Mouse (Mus musculus): ENCODE data around the gene Abhd16a. TPM values are rescaled to one million over a fixed set of nuclear protein-coding genes. Genes with fewer than 3 reads are reported as not detected.
A peak's percentile ranks its signal among the peaks of the same experiment; 100 is the strongest.

The Abhd16a gene
- polyA plus RNA-seq, 1 experiment from 2014 or later = 45.2 TPM

DNA sequence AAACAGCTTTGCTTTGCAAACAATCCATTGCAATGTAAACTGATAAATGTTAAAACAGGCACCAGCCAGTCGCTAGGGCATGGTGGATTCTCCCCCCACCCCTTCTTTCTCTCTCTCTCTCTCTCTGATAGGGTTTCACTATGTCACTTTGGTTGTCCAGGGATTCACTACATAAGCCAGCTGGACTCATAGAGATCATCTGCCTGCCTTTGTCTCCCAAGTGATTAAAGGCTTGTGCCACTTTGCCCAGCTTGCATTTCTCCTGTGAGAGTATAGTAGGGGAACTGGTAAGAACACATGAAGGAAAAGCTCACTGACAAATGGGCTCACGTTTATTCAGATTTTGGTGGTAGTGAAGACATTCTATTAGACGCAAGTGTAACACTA is 43.1 kb downstream of the Abhd16a start:
- H3K4me2 ChIP-seq = no peak overlapping the region
- no peak for DNase-seq (ENCODE audit: low spot score, missing footprints)
- no peak overlapping the region for H3K27ac ChIP-seq (ENCODE audit: low read depth, low read length)
- ATAC-seq (ENCODE audit: low FRiP score) = no peak
- no peaks in the 10 kb centered on the region for H3K27me3 ChIP-seq (ENCODE audit: control insufficient read depth, insufficient read depth, low read length)
- H3K9me3 ChIP-seq (ENCODE audit: control insufficient read depth, low read length) = no peaks in the 10 kb centered on the region
- no peaks in the 10 kb centered on the region for H3K36me3 ChIP-seq (ENCODE audit: control insufficient read depth, insufficient read depth, low read length)
- WGBS = 82% methylated on average over 3 of the region's 3 CpGs
- H3K4me3 ChIP-seq (ENCODE audit: low read depth, low read length) = no peak overlapping the region
- no peak overlapping the region for H3K9ac ChIP-seq (ENCODE audit: low read length)
- H3K4me1 ChIP-seq (ENCODE audit: control insufficient read depth, insufficient read depth, low read length) = peaks cover 9% of the 10 kb centered on the region

DNA sequence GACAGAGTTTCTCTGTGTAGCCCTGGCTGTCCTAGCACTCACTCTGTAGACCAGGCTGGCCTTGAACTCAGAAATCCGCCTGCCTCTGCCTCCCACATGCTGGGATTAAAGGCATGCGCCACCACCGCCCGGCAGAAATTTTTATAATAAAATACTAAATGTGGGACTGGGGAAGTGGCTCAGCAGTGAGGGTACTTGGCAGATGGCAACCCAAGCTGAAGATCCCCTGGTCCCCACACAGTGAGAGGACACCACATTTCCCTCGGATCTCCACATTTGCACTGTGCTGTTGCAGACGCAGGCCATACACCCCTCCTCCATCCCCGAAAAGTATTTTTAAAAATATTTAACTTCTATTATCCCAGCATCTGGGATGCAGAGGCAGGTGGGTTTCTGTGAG is 44.5 kb downstream of the Abhd16a start:
- Histone ChIP-seq H3K9ac (ENCODE audit: low read length) (no peak overlapping the region), H3K27ac (ENCODE audit: low read depth, low read length) (no peak overlapping the region), H3K27me3 (ENCODE audit: control insufficient read depth, insufficient read depth, low read length) (no peaks in the 10 kb centered on the region), H3K4me3 (ENCODE audit: low read depth, low read length) (no peak overlapping the region), H3K4me1 (ENCODE audit: control insufficient read depth, insufficient read depth, low read length) (peaks cover 12% of the 10 kb centered on the region), H3K36me3 (ENCODE audit: control insufficient read depth, insufficient read depth, low read length) (peaks cover 2% of the 10 kb centered on the region; the same call in 1 of the 2 replicates), H3K4me2 (no peak overlapping the region), H3K9me3 (ENCODE audit: control insufficient read depth, low read length) (no peaks in the 10 kb centered on the region)
- ATAC-seq (ENCODE audit: low FRiP score) (no peak), DNase-seq (ENCODE audit: low spot score, missing footprints) (no peak)
- WGBS = 92% methylated on average over 7 of the region's 7 CpGs

DNA sequence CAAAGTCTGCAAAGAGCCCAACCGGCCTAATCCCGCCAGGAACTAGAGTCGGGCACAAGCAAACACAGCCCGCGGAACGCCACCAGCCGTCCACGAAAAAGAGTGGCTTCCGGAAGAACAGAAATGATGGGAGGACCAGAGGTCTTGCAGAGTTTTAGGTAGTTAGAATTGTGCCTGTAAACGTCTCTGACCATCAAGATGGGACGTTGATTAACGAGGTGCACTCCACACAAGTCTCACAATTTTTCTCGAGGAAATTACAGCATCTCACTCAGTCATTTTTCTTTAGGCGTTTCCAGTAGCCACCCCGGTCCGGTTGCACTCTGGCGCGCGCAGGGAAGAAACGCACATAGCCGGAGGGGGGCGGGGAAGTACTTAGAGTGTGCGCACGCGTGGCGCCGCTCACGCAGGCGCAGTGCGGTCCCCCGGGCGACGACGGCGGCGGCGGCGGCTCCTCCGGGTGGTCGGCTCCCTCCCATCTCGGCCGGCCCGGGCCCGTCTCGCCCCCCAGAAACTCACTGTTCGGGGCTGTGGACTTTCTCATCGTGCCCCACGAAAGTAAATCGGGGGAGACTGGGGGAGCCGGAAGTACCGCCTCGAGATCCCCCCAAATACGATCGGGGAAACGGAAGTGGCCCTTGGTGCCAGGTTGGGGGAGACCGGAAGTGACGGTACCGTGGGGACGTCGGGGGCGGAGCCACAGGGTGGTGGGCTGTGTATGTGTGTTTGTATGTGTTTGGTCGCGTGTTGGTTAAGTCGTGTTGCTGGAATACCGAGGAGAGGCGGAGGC is 45.9 kb downstream of the Abhd16a start, which contains the start of gene Bag6:
Bag6 (plus strand) TSS at position 378 of the 790 bp plus-strand sequence.
- Histone ChIP-seq H3K4me3 (ENCODE audit: low read depth, low read length) (peak within 1 kb of the TSS; percentile 87), H3K27ac (ENCODE audit: low read depth, low read length) (peak within 1 kb of the TSS; percentile 91), H3K4me1 (ENCODE audit: control insufficient read depth, insufficient read depth, low read length) (peaks cover 12% of the 10 kb centered on the region), H3K27me3 (ENCODE audit: control insufficient read depth, insufficient read depth, low read length) (no peaks in the 10 kb centered on the region), H3K9me3 (ENCODE audit: control insufficient read depth, low read length) (no peaks in the 10 kb centered on the region), H3K36me3 (ENCODE audit: control insufficient read depth, insufficient read depth, low read length) (peaks cover 4% of the 10 kb centered on the region), H3K4me2 (peak within 1 kb of the TSS; percentile 85), H3K9ac (ENCODE audit: low read length) (peak within 1 kb of the TSS; percentile 76)
- under 1% methylated on average over 66 of the region's 66 CpGs for WGBS
- ATAC-seq (ENCODE audit: low FRiP score) (peak; percentile 93), DNase-seq (ENCODE audit: low spot score, missing footprints) (peak; percentile 99)

- Histone ChIP-seq H3K27ac (ENCODE audit: low read depth, low read length) (peak overlapping the region; percentile 91), H3K36me3 (ENCODE audit: control insufficient read depth, insufficient read depth, low read length) (peaks cover 10% of the 10 kb centered on the region), H3K27me3 (ENCODE audit: control insufficient read depth, insufficient read depth, low read length) (no peaks in the 10 kb centered on the region), H3K4me1 (ENCODE audit: control insufficient read depth, insufficient read depth, low read length) (peaks cover 12% of the 10 kb centered on the region), H3K9me3 (ENCODE audit: control insufficient read depth, low read length) (no peaks in the 10 kb centered on the region), H3K4me2 (peak overlapping the region; percentile 85), H3K4me3 (ENCODE audit: low read depth, low read length) (peak overlapping the region; percentile 87), H3K9ac (ENCODE audit: low read length) (peak overlapping the region; percentile 76)
- ATAC-seq (ENCODE audit: low FRiP score) = peak; percentile 80
- DNase-seq (ENCODE audit: low spot score, missing footprints) = peak; percentile 91
- under 1% methylated on average over 43 of the region's 43 CpGs for WGBS
Observed at GRCm38 (mm10) chr17:35135591-35136320, 46.7 kb downstream of the Abhd16a start.

- Histone ChIP-seq H3K27me3 (ENCODE audit: control insufficient read depth, insufficient read depth, low read length) (no peaks in the 10 kb centered on the region; the same call in 1 of the 2 replicates), H3K4me3 (ENCODE audit: low read depth, low read length) (no peak overlapping the region), H3K36me3 (ENCODE audit: control insufficient read depth, insufficient read depth, low read length) (peaks cover 41% of the 10 kb centered on the region), H3K9me3 (ENCODE audit: control insufficient read depth, low read length) (no peaks in the 10 kb centered on the region; the same call in 1 of the 2 replicates), H3K4me1 (ENCODE audit: control insufficient read depth, insufficient read depth, low read length) (peaks cover 12% of the 10 kb centered on the region), H3K4me2 (no peak overlapping the region), H3K27ac (ENCODE audit: low read depth, low read length) (no peak overlapping the region), H3K9ac (ENCODE audit: low read length) (no peak overlapping the region)
- WGBS = 95% methylated on average over 3 of the region's 3 CpGs
- ATAC-seq (ENCODE audit: low FRiP score) (no peak), DNase-seq (ENCODE audit: low spot score, missing footprints) (no peak)
Observed at GRCm38 (mm10) chr17:35139269-35139668, 50.2 kb downstream of the Abhd16a start.

DNA sequence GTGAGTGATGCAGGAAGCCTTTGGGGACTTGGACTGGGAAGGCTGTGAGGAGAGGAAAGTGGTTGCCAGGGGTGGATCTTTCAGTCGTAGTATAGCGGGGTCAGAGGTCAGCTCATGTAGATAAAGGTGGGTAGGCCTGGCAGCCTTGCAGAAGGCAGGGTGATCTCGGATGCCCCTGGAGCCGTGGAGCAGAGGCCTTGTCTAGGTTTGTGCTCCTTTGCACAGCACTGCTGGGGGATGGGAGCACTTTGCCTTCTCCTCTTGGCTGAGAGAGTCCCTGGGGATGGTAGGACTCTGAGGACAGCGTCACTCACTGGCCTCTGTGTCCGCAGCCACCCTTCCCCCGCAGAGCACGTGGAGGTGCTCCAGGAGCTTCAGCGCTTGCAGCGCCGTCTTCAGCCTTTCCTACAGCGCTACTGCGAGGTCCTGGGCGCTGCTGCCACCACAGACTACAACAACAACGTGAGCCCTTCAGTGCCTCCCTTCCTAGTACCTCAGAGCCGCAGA is 51.5 kb downstream of the Abhd16a start:
- ATAC-seq (ENCODE audit: low FRiP score) = no peak
- Histone ChIP-seq H3K27me3 (ENCODE audit: control insufficient read depth, insufficient read depth, low read length) (no peaks in the 10 kb centered on the region; the same call in 1 of the 2 replicates), H3K9ac (ENCODE audit: low read length) (no peak overlapping the region)

DNA sequence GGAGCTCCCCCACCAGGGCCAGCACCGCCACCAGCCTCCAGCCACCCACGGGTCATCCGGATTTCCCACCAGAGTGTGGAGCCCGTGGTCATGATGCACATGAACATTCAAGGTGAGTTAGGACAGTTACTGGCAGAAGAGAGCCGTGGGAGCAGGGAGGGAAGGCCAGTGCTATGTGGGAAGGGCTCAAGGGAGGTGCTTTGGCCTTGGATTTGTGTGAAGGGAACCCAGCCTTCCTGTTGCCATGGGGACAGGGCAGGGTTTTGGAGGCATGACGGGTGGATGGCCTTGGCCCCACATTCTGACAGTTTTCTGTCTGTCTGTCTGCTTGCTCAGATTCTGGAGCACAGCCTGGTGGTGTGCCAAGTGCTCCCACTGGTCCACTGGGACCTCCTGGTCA is 52.9 kb downstream of the Abhd16a start:
- Histone ChIP-seq H3K27ac (ENCODE audit: low read depth, low read length) (no peak overlapping the region), H3K4me3 (ENCODE audit: low read depth, low read length) (no peak overlapping the region), H3K4me2 (no peak overlapping the region), H3K36me3 (ENCODE audit: control insufficient read depth, insufficient read depth, low read length) (peaks cover 64% of the 10 kb centered on the region), H3K4me1 (ENCODE audit: control insufficient read depth, insufficient read depth, low read length) (peaks cover 4% of the 10 kb centered on the region), H3K9me3 (ENCODE audit: control insufficient read depth, low read length) (no peaks in the 10 kb centered on the region; the same call in 1 of the 2 replicates), H3K27me3 (ENCODE audit: control insufficient read depth, insufficient read depth, low read length) (no peaks in the 10 kb centered on the region; the same call in 1 of the 2 replicates), H3K9ac (ENCODE audit: low read length) (no peak overlapping the region)
- DNase-seq (ENCODE audit: low spot score, missing footprints) (no peak), ATAC-seq (ENCODE audit: low FRiP score) (no peak)
- 93% methylated on average over 6 of the region's 6 CpGs for WGBS

More for the DNA sequence above, 51.5 kb downstream of the Abhd16a start:
- no peak for DNase-seq (ENCODE audit: low spot score, missing footprints)
- Histone ChIP-seq H3K4me2 (no peak overlapping the region), H3K27ac (ENCODE audit: low read depth, low read length) (no peak overlapping the region), H3K4me3 (ENCODE audit: low read depth, low read length) (no peak overlapping the region), H3K36me3 (ENCODE audit: control insufficient read depth, insufficient read depth, low read length) (peaks cover 54% of the 10 kb centered on the region), H3K4me1 (ENCODE audit: control insufficient read depth, insufficient read depth, low read length) (peaks cover 12% of the 10 kb centered on the region), H3K9me3 (ENCODE audit: control insufficient read depth, low read length) (no peaks in the 10 kb centered on the region; the same call in 1 of the 2 replicates)
- WGBS = 84% methylated on average over 15 of the region's 16 CpGs

DNA sequence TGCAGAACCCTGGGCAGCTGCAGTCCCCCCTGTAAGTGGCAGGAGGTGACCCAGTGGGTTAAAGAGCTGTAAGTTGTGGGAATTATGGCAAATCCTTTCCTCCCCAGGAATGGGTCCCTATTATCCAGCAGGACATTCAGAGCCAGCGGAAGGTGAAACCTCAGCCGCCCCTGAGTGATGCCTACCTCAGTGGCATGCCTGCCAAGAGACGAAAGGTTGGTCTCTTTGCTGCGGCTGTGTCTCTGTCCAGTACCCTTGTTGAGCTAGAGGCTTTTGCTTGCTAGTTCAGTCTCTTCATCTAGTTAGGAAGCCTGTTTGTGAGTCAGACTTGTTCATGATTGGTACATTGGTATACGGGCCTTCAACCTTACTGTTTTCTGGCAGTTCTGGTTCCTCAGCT is 57.1 kb downstream of the Abhd16a start:
- Histone ChIP-seq H3K4me2 (no peak overlapping the region), H3K9me3 (ENCODE audit: control insufficient read depth, low read length) (no peaks in the 10 kb centered on the region; the same call in 1 of the 2 replicates), H3K4me3 (ENCODE audit: low read depth, low read length) (no peak overlapping the region), H3K4me1 (ENCODE audit: control insufficient read depth, insufficient read depth, low read length) (no peaks in the 10 kb centered on the region), H3K9ac (ENCODE audit: low read length) (no peak overlapping the region), H3K27me3 (ENCODE audit: control insufficient read depth, insufficient read depth, low read length) (no peaks in the 10 kb centered on the region; the same call in 1 of the 2 replicates), H3K27ac (ENCODE audit: low read depth, low read length) (no peak overlapping the region), H3K36me3 (ENCODE audit: control insufficient read depth, insufficient read depth, low read length) (peaks cover 66% of the 10 kb centered on the region)
- DNase-seq (ENCODE audit: low spot score, missing footprints) = no peak
- no peak for ATAC-seq (ENCODE audit: low FRiP score)
- WGBS = 87% methylated on average over 5 of the region's 5 CpGs
